Mouse (Mus musculus) lung, adult 2 months (tissue): ENCODE results near the gene Rps6ka2. TPM values are rescaled to one million over a fixed set of nuclear protein-coding genes. Genes with fewer than 3 reads are reported as not detected.
A peak's percentile ranks its signal among the peaks of the same experiment; 100 is the strongest.

Source experiments
- DNase-seq: peaks from one replicate; pipeline ENCODE4 v3.0.0; 2022
- H3K4me1 ChIP-seq: fragments of 200-500 bp; 2 replicates; pipeline ENCODE4 v1.6.1; 2011; ENCODE audit warnings: low read length; ENCODE audit not compliant: control insufficient read depth, insufficient read depth
- H3K4me3 ChIP-seq: fragments of 200-500 bp; replicated peaks from 2 replicates; pipeline ENCODE3; 2011; ENCODE audit warnings: low read depth, mild to moderate bottlenecking, control low read depth, low read length; ENCODE audit errors: extremely low read depth
- CTCF ChIP-seq: fragments of 200-500 bp; IDR thresholded peaks from 2 replicates; pipeline ENCODE4 v1.5.1; 2011; ENCODE audit warnings: mild to moderate bottlenecking, low read length, control low read depth; ENCODE audit not compliant: insufficient read depth
- POLR2A ChIP-seq: fragments of 200-500 bp; IDR thresholded peaks from 2 replicates; pipeline ENCODE4 v1.6.1; 2011; ENCODE audit warnings: low read depth, mild to moderate bottlenecking, control low read depth, low read length, borderline replicate concordance; ENCODE audit errors: extremely low read depth
- WGBS: fragments of 180-500 bp; shearing (Covaris S2); methylation state at CpG from one replicate; pipeline ENCODE4 v1.1.7; 2018; 5-methylcytosine and 5-hydroxymethylcytosine counted together
- polyA plus RNA-seq: library from polyadenylated mRNA; depleted of rRNA; stranded (reverse); fragments of >200 nt; gene quantifications from 2 replicates; pipeline ENCODE4 v1.2.3, GENCODE M21; 2012

Rps6ka2 gene
- polyA plus RNA-seq, 1 experiment = 24.7 TPM

DNA sequence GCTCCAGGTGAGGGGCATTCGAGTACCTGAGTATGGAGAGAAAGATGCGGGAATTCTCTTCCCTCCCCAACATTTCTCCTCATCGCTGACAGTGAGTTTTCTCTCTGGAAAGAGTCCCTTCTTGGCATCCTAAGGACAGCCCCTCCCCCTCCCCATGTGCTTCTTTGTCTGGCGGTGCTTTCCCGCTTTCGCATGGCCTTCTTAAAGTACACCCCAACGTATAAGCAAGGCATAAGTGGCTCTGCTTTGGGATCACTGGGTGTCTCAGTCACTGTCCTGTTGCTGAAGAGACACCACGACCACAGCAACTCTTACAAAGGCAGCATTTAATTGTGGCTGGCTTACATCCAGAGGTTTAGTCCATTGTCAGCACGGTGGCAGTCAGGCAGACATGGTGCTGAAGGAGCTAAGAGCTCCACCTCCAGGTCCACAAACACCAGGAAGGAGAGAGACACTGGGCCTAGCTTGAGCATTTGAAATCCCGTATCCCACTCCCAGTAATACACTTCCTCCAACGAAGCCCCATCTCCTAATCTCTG is 47.9 kb downstream of the Rps6ka2 start:
- Histone ChIP-seq H3K4me1 (peaks cover 9% of the 10 kb centered on the region; the same call in 1 of the 2 replicates), H3K4me3 (no peak overlapping the region)
- WGBS = 60% methylated on average over 11 of the region's 11 CpGs
- TF ChIP-seq CTCF (no peak), POLR2A (no peak)
- no peak for DNase-seq

DNA sequence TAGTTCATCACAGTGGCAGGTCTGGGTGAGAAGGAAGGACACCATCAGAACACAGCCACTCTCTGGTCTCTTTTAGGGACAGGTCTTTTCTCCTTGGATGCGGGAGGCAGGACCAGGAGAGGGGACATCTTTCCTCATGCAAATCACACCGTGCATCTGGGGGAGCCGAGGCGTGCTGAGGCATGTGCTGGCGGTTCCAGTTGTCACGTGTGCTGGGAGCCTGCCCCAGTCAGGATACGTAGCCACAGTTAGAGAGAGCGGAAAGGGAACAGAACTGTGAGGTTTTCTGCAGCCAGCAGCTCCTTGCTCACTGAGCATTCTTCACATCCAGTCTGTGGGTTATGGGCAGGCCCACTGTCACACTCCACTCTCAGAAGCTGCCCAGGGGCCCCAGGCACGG is 48.5 kb downstream of the Rps6ka2 start:
- Histone ChIP-seq H3K4me3 (no peak overlapping the region), H3K4me1 (peaks cover 7% of the 10 kb centered on the region; the same call in 1 of the 2 replicates)
- DNase-seq = no peak
- no peak for TF ChIP-seq POLR2A
- no peak for TF ChIP-seq CTCF
- WGBS = 77% methylated on average over 9 of the region's 9 CpGs

DNA sequence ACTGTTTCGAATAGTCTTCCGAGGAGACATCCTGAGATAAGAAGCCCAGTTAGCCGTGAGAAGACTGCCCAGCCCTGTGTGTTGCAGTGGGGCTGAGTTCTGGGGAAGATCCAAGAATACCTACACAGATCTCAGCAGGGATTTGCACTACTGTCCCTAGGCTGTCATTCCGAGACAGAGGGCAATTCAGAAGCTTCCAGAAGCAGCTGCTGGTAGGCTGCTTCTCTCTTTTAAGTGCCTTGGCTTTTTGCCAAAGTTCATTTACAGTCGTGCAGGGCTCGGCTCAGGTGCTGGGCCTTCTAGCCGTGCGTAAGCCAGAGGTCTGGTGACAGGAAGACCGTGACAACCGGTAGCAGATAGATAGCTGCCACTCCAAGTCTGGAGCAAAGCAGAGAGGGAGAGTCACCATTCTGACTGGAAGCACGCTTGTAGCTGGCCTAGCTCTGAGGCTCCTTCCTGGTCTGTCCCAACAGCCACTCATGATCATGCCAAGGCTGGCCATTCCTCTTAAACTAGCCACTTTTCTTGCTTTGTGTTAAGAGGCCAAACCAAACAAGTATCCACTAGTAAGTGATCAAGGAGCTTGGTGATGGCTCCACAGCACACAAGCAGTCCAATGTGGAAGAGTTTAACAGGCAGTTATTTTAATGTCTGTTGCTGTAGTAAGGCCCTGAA is 49.3 kb downstream of the Rps6ka2 start:
- Histone ChIP-seq H3K4me3 (no peak overlapping the region), H3K4me1 (peaks cover 5% of the 10 kb centered on the region; the same call in 1 of the 2 replicates)
- no peak for TF ChIP-seq POLR2A
- TF ChIP-seq CTCF = no peak
- 28% methylated on average over 11 of the region's 11 CpGs for WGBS
- DNase-seq = peak; percentile 14

DNA sequence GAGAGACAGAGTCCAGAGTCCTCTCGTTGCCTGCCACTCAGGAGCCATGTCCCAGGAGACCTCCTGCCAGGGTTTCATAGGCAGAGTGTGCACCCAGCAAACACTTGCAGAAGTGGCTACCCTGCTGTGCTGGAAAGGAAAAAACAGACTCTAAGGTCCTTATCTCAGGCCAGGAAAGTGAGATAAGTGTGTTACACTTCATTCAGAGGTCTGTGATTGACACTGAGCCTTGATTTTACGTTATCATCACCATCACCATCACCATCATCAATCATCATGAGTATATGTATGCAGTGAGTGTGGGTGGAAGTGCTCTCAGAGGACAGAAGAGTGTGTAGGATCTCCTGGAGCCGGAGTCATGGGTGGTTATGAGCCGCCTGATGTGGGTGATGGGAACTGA is 51.4 kb downstream of the Rps6ka2 start:
- 75% methylated on average over 4 of the region's 4 CpGs for WGBS
- no peak overlapping the region for H3K4me3 ChIP-seq
- TF ChIP-seq POLR2A = no peak
- DNase-seq = no peak
- peaks cover 5% of the 10 kb centered on the region; the same call in 1 of the 2 replicates for H3K4me1 ChIP-seq

DNA sequence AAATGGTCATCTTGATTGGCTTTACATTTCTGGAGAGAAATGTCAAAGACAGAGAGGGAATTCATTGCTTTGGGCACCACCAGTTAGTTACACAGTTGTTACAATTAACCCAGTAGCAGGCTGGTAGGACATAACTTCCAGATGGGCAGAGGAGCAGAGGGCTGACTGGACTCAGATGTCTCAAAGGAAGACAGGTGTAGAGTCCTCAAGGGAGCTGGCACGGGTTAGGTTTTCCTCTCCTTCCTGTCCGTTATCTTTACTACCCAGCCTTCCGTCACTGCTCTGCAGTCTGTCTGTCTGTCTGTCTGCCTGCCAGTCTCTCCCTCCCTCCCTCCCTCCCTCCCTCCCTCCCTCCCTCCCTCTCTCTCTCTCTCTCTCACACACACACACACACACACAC is 52.3 kb downstream of the Rps6ka2 start:
- Histone ChIP-seq H3K4me3 (no peak overlapping the region), H3K4me1 (peaks cover 5% of the 10 kb centered on the region; the same call in 1 of the 2 replicates)
- 55% methylated on average over 3 of the region's 3 CpGs for WGBS
- DNase-seq = no peak
- TF ChIP-seq POLR2A (no peak), CTCF (no peak)

DNA sequence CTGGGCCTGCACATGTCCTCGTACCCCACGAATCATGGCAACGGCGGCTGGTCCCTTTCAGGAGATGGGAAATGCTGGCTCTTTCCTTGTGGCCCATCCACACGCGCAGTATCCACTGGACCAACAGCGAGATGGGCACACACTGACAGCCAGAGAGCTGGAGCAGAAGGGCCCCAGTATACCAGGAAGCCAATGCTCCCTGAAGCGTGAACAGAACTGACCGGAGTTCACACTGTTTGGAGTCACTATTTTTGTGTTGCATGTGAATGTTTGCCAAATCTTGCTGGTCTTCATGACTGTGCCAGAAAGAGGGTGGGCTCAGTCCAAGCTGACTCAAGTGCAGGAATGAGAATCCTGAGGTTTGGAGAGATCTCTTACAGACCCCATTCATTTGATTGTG is 58.6 kb downstream of the Rps6ka2 start:
- no peak for TF ChIP-seq POLR2A
- TF ChIP-seq CTCF = no peak
- Histone ChIP-seq H3K4me1 (peaks cover 4% of the 10 kb centered on the region), H3K4me3 (no peak overlapping the region)
- DNase-seq = no peak
- 85% methylated on average over 9 of the region's 9 CpGs for WGBS

DNA sequence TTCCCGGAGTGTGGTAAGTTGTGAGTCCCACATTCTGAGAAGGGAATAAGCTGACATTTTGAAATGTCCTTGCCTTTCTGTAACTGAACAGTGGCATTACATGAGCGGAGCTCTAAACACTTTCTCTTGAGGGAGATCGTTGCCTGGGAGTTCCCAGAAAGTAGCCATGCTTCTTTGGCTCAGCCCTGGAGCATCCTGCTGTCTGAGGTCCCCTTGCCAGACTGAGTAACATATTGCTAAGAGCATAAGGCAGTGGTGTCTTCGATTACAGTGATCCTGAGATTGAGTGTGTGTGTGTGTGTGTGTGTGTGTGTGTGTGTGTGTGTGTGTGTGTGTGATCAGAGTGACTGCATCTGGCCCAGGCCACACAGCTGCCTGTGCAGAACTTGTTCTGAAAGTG is 61.4 kb downstream of the Rps6ka2 start:
- 77% methylated on average over 4 of the region's 4 CpGs for WGBS
- H3K4me1 ChIP-seq = peaks cover 4% of the 10 kb centered on the region
- H3K4me3 ChIP-seq = no peak overlapping the region
- no peak for DNase-seq
- no peak for TF ChIP-seq CTCF
- no peak for TF ChIP-seq POLR2A

DNA sequence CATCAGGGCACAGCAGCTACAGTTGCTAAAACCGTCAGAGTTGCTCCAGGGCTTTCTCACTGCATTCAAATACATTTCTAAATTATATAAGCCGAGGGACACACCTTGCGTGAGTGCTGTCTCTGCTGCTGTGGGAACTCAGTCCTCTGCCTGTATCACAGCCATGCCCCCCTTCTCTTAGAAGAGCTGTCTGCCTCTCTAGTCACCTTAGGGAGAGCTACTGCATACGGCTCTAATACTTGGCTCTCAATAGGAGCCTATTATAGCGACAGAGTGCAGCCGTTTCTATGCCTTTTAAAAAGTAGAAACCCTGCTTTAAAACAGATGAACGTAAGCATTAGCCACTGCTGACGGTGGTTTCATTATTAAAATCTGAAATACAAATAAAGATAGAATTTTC is 61.9 kb downstream of the Rps6ka2 start:
- no peak overlapping the region for H3K4me3 ChIP-seq
- DNase-seq = no peak
- peaks cover 4% of the 10 kb centered on the region for H3K4me1 ChIP-seq
- TF ChIP-seq CTCF (no peak), POLR2A (no peak)
- WGBS = 83% methylated on average over 8 of the region's 8 CpGs

DNA sequence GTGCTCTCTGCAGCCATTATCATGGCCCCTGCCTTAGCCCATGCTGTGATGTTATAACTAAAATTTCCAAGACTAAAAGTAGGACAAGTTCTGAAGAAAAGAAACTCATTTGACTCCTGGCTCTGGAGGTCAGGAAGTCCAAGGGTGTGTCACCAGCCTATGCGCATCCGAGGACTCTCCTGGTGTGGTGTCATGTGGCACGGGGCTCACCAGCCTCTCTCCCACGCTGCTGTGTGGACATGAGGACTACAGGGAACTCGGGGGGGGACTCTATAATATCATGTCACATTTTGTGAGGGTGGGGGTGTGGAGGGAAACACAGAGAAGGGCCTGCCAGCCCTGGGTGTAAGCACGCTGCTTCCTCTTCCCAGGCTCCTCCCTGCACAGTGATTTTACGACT is 62.5 kb downstream of the Rps6ka2 start:
- peaks cover 4% of the 10 kb centered on the region for H3K4me1 ChIP-seq
- WGBS = 41% methylated on average over 7 of the region's 7 CpGs
- TF ChIP-seq POLR2A (no peak), CTCF (no peak)
- no peak overlapping the region for H3K4me3 ChIP-seq
- no peak for DNase-seq

DNA sequence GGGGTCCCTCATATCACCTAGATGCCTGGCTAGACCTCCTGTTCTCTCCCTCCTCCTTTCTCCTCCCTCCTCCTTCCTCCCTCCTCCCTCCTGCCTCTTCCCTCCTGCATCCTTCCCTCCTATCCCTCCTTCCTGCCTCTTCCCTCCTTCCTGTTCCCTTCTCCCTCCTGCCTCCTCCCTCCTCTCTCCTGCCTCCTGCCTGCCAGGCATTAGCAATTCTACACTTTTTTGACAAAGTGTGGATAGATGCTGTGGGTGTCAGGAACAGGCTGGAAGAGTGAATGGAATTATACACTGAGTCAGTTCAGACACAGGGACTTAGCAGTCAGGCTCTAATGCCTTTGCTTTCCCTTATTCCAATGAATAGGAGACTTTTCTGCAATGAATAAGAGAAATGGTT is 63.3 kb downstream of the Rps6ka2 start:
- no peak for TF ChIP-seq CTCF
- no peak for TF ChIP-seq POLR2A
- no peak overlapping the region for H3K4me3 ChIP-seq
- H3K4me1 ChIP-seq = peaks cover 4% of the 10 kb centered on the region
- DNase-seq = no peak
